Mouse (Mus musculus) CH12.LX (cell line): Measurements from ENCODE around the gene Tmem189. TPM values are rescaled to one million over a fixed set of nuclear protein-coding genes. Genes with fewer than 3 reads are reported as not detected.

Experiments
- DNase-seq: peaks from one replicate; pipeline ENCODE4 v3.0.0-alpha.2; 2013; ENCODE audit errors: extremely low read depth
- H3K27ac ChIP-seq: 2 replicates; pipeline ENCODE4 v1.5.1; 2012; ENCODE audit warnings: low read depth, mild to moderate bottlenecking, control low read depth, moderate library complexity; ENCODE audit not compliant: insufficient read depth
- H3K27me3 ChIP-seq: replicated peaks from 2 replicates; pipeline ENCODE3; 2012; ENCODE audit warnings: inconsistent platforms
- H3K36me3 ChIP-seq, 2 experiments: replicated peaks in 1 of 2; 2 replicates each; pipeline versions ENCODE3 to v1.6.1; 2012; ENCODE audit warnings: inconsistent platforms in 1 of 2, low read length in 1 of 2, mild to moderate bottlenecking in 1 of 2, mixed read lengths in 1 of 2, moderate library complexity in 1 of 2; ENCODE audit not compliant: control insufficient read depth in 1 of 2, insufficient read depth in 1 of 2
- H3K4me1 ChIP-seq, 2 experiments: 2 replicates each; pipeline ENCODE4 v1.6.1; 2012; ENCODE audit warnings: inconsistent platforms in 1 of 2, moderate library complexity in 1 of 2; ENCODE audit not compliant: insufficient read depth in 2 of 2, control insufficient read depth in 1 of 2
- H3K4me2 ChIP-seq: 2 replicates; pipeline ENCODE4 v1.6.1; 2012; ENCODE audit warnings: low read depth, mild to moderate bottlenecking, control low read depth; ENCODE audit not compliant: poor library complexity, insufficient read depth, severe bottlenecking
- H3K4me3 ChIP-seq, 3 experiments: fragments of 150-350 bp in 1 of 3; sonication (generic) in 1 of 3; replicated peaks in 1 of 3; 2 replicates each; pipeline versions ENCODE3 to v1.5.1; 2011 to 2012; ENCODE audit warnings: low read depth in 2 of 3, low read length in 2 of 3, mild to moderate bottlenecking in 2 of 3, moderate library complexity in 2 of 3, control low read depth in 1 of 3, improper control_type of control experiment in 1 of 3, inconsistent platforms in 1 of 3, mixed read lengths in 1 of 3; ENCODE audit not compliant: poor library complexity in 1 of 3
- H3K79me2 ChIP-seq: replicated peaks from 2 replicates; pipeline ENCODE4 v1.6.1; 2012; ENCODE audit warnings: mild to moderate bottlenecking, moderate library complexity; ENCODE audit not compliant: control insufficient read depth, poor library complexity, insufficient read depth, severe bottlenecking; ENCODE audit errors: extremely low read depth
- H3K9ac ChIP-seq: 2 replicates; pipeline ENCODE4 v1.6.1; 2012; ENCODE audit warnings: low read depth, mild to moderate bottlenecking, control low read depth, moderate library complexity; ENCODE audit not compliant: insufficient read depth
- H3K9me3 ChIP-seq: replicated peaks from 2 replicates; pipeline ENCODE3; 2012; ENCODE audit warnings: low read length, inconsistent platforms, mixed read lengths
- BHLHE40 ChIP-seq: IDR thresholded peaks from 2 replicates; pipeline ENCODE4 v1.6.1; 2011; ENCODE audit warnings: mild to moderate bottlenecking, low read depth, low read length, improper control_type of control experiment
- CHD2 ChIP-seq: IDR thresholded peaks from 2 replicates; pipeline ENCODE4 v1.6.1; 2011; ENCODE audit warnings: low read length, improper control_type of control experiment
- ELF1 ChIP-seq: IDR thresholded peaks from 2 replicates; pipeline ENCODE4 v1.6.1; 2014; ENCODE audit warnings: low read depth, mild to moderate bottlenecking, inconsistent platforms, low read length, improper control_type of control experiment
- EP300 ChIP-seq: IDR thresholded peaks from 2 replicates; pipeline ENCODE4 v1.6.1; 2011; ENCODE audit warnings: low read length, improper control_type of control experiment
- HCFC1 ChIP-seq: IDR thresholded peaks from 2 replicates; pipeline ENCODE4 v1.6.1; 2012; ENCODE audit warnings: low read depth, mild to moderate bottlenecking, inconsistent platforms, low read length, improper control_type of control experiment
- IRF4 ChIP-seq: IDR thresholded peaks from 2 replicates; pipeline ENCODE4 v1.6.1; 2014; ENCODE audit warnings: low read depth, mild to moderate bottlenecking, inconsistent platforms, low read length, improper control_type of control experiment
- JUN ChIP-seq: IDR thresholded peaks from 2 replicates; pipeline ENCODE4 v1.6.1; 2011; ENCODE audit warnings: low read depth, mild to moderate bottlenecking, low read length, improper control_type of control experiment, moderate library complexity; ENCODE audit not compliant: insufficient read depth
- KAT2A ChIP-seq: IDR thresholded peaks from 2 replicates; pipeline ENCODE4 v1.6.1; 2012; ENCODE audit warnings: low read length, improper control_type of control experiment, inconsistent platforms; ENCODE audit not compliant: insufficient replicate concordance
- MAFK ChIP-seq: IDR thresholded peaks from 2 replicates; pipeline ENCODE4 v1.6.1; 2011; ENCODE audit warnings: low read length, improper control_type of control experiment; ENCODE audit not compliant: insufficient replicate concordance
- MYC ChIP-seq: IDR thresholded peaks from 2 replicates; pipeline ENCODE4 v1.6.1; 2011; ENCODE audit warnings: low read depth, mild to moderate bottlenecking, improper control_type of control experiment, low read length
- NELFE ChIP-seq: IDR thresholded peaks from 2 replicates; pipeline ENCODE4 v1.6.1; 2011; ENCODE audit warnings: low read depth, low read length, improper control_type of control experiment
- RCOR1 ChIP-seq: conservative IDR thresholded peaks from 2 replicates; pipeline ENCODE4 v1.6.1; 2012; ENCODE audit warnings: low read depth, mild to moderate bottlenecking, inconsistent platforms, low read length, improper control_type of control experiment
- SIN3A ChIP-seq: IDR thresholded peaks from 2 replicates; pipeline ENCODE4 v1.6.1; 2012; ENCODE audit warnings: low read length, improper control_type of control experiment, inconsistent platforms
- TCF12 ChIP-seq: IDR thresholded peaks from 2 replicates; pipeline ENCODE4 v1.6.1; 2014; ENCODE audit warnings: low read depth, mild to moderate bottlenecking, inconsistent platforms, low read length, improper control_type of control experiment
- UBTF ChIP-seq: IDR thresholded peaks from 2 replicates; pipeline ENCODE4 v1.6.1; 2012; ENCODE audit warnings: low read depth, mild to moderate bottlenecking, inconsistent platforms, low read length, improper control_type of control experiment, moderate library complexity
- ZKSCAN1 ChIP-seq: IDR thresholded peaks from 2 replicates; pipeline ENCODE4 v1.6.1; 2012; ENCODE audit warnings: low read depth, inconsistent platforms, low read length, improper control_type of control experiment, borderline replicate concordance
- ZNF384 ChIP-seq: IDR thresholded peaks from 2 replicates; pipeline ENCODE4 v1.6.1; 2012; ENCODE audit warnings: low read depth, low read length, improper control_type of control experiment, inconsistent platforms
- dilution Hi-C: fragments of 300-500 bp; cut with MboI; formaldehyde crosslinking; loops from 2 replicates; pipeline ENCODE4 v1.14.3; 2020; ENCODE audit warnings: low sequenced_read_pairs; ENCODE audit not compliant: extremely low pct_unique_long_range_greater_than_20kb, extremely low pct_ligation_motif_present
- in situ Hi-C: fragments of 300-500 bp; cut with MboI; formaldehyde crosslinking; loops from 3 replicates; pipeline ENCODE4 v1.14.3; 2019; ENCODE audit warnings: low sequenced_read_pairs, low pct_ligation_motif_present, low pct_unique_long_range_greater_than_20kb, mixed read lengths
- polyA plus RNA-seq: library from polyadenylated mRNA; unstranded; fragments of >175 nt; gene quantifications from 2 replicates; pipeline ENCODE4 v1.2.1, GENCODE M21; 2012; ENCODE audit warnings: low read depth; ENCODE audit not compliant: insufficient read length
- total RNA-seq, 2 experiments: library from RNA; depleted of rRNA; stranded (reverse); fragments of 300-350 nt in 1 of 2; fragments of >200 nt in 1 of 2; gene quantifications; 2 replicates each; pipeline ENCODE4 v1.2.3; 2012 to 2014

Gene Tmem189
- total and polyA plus RNA-seq, 3 experiments = 27.9 to 30.9 (median 29.5) TPM

- no peak for DNase-seq
- dilution Hi-C loops (no loop called here), in situ Hi-C loops (no loop called here)
- H3K9me3 ChIP-seq = peaks cover 3% of the 10 kb centered on the region
- H3K79me2 ChIP-seq = peaks cover 48% of the 10 kb centered on the region
- no peak overlapping the region for H3K27ac ChIP-seq
- peak overlapping the region; percentile 99 for H3K9ac ChIP-seq
- H3K4me3 ChIP-seq = peak overlapping the region; percentile 83 to 98 (median 84)
- peaks cover under 1 to 16% of the 10 kb centered on the region in 2 experiments for H3K36me3 ChIP-seq
- peak overlapping the region; percentile 98 for H3K4me2 ChIP-seq
- peaks cover 18% of the 10 kb centered on the region for H3K27me3 ChIP-seq
- no peak for TF ChIP-seq TCF12
- no peak for TF ChIP-seq JUN
- TF ChIP-seq EP300 = no peak
- TF ChIP-seq MAFK = no peak
- no peak for TF ChIP-seq ZKSCAN1
- no peak for TF ChIP-seq IRF4
- TF ChIP-seq SIN3A = no peak
- peak; percentile 38; the same call in 1 of the 2 replicates for TF ChIP-seq BHLHE40
- 0 out of 2 replicates have a peak, but pooled peaks have one; percentile 23 for TF ChIP-seq CHD2
- no peak for TF ChIP-seq MYC
- no peak for TF ChIP-seq ZNF384
- no peak for TF ChIP-seq RCOR1
- TF ChIP-seq NELFE = no peak
- no peak for TF ChIP-seq ELF1
- TF ChIP-seq KAT2A = no peak
- peaks cover 31 to 54% of the 10 kb centered on the region in 2 experiments for H3K4me1 ChIP-seq
Observed at GRCm38 (mm10) chr2:167659847-167660610, 29.6 kb downstream of the Tmem189 start.

DNA sequence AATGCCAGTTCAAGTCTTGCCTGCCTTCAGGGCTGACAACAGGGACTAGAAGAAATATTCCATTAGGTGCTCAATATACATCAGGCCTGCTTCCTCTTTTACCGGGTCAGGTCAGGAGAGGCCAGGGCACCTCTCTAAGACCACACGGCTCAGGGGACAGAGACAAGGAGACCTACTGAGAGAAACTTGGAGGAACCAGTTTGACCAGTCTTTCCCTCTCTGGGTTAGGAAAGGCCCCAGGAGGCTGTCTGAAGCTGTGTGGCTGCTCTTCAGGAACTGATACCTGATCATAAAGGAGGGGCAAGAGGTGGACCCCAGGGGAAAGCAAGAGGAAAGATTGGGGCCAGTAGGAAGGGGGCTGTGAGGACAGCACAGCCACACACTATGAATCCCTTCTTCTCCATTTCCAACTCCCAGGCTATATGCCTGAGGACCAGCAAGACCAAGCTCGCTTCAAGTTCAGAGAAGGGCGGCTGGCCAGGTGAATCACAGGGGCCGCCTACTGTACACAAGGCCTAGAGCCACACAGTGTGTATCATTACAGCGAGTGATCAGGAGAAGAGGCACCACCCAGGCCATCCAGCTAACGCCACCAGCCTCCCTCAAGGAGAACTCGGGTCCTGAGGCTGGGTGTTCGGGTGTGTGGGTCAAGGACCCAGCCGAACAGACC is 30.3 kb downstream of the Tmem189 start:
- Histone ChIP-seq H3K27me3 (peaks cover 14% of the 10 kb centered on the region), H3K4me1 (peaks cover 31 to 54% of the 10 kb centered on the region in 2 experiments), H3K9me3 (no peaks in the 10 kb centered on the region), H3K9ac (peak overlapping the region; percentile 99; the same call in 1 of the 2 replicates), H3K36me3 (peaks cover 7 to 23% of the 10 kb centered on the region in 2 experiments), H3K79me2 (peaks cover 52% of the 10 kb centered on the region), H3K4me2 (peak overlapping the region; percentile 98), H3K4me3 (peak overlapping the region in 2 of 3 experiments; percentile 84 to 98), H3K27ac (peak overlapping the region; percentile 30; the same call in 1 of the 2 replicates)
- in situ Hi-C loops (no loop called here), dilution Hi-C loops (no loop called here)
- TF ChIP-seq HCFC1 = no peak
- TF ChIP-seq MAFK = no peak
- no peak for TF ChIP-seq UBTF
- TF ChIP-seq MYC = no peak
- no peak for DNase-seq
